Mouse (Mus musculus): Measurements from ENCODE around the gene Gm35315. TPM values are rescaled to one million over a fixed set of nuclear protein-coding genes. Genes with fewer than 3 reads are reported as not detected.

Gene Gm35315
- polyA plus RNA-seq (2012; ENCODE audit: low replicate concordance), result 0.06 TPM in 1 of 2 replicates, not detected in the other

GRCm38 (mm10) chr5:110094030-110094846 is at the start of gene Gm35315:
Gm35315 (minus strand) TSS chr5:110094420.

GRCm38 (mm10) chr5:110135293-110136086 is 41.3 kb upstream of the Gm35315 start, which contains the start of gene Chfr:
Chfr (plus strand) TSS chr5:110135842.

GRCm38 (mm10) chr5:110109991-110110441 is 15.8 kb upstream of the Gm35315 start, which contains the start of gene Zfp605:
Zfp605 (plus strand) TSS chr5:110110092.

GRCm38 (mm10) chr5:110107581-110108304 is 13.5 kb upstream of the Gm35315 start, which contains the start of gene Gtpbp6:
Gtpbp6 (minus strand) TSS chr5:110108197.

GRCm38 (mm10) chr5:110099656-110100580 is 5.7 kb upstream of the Gm35315 start, which contains the start of gene Plcxd1:
Plcxd1 (plus strand) TSS chr5:110099969.

GRCm38 (mm10) chr5:110072413-110072812 is 21.8 kb downstream of the Gm35315 start, which contains the start of gene Gm17655:
Gm17655 (minus strand) TSS chr5:110072513.

Other genes starting within 250 kb of the Gm35315 start
- 0.22 and 2.1 TPM in 2 replicates for gene Gm15446, start 171.0 kb downstream of the Gm35315 start, polyA plus RNA-seq (2012; ENCODE audit: low replicate concordance)
- 0.15 and 1.2 TPM in 2 replicates for gene Zfp932, start 97.9 kb downstream of the Gm35315 start, polyA plus RNA-seq (2012; ENCODE audit: low replicate concordance)
- 1.4 TPM in 1 of 2 replicates, not detected in the other for gene Gm17655, start 21.9 kb downstream of the Gm35315 start, polyA plus RNA-seq (2012; ENCODE audit: low replicate concordance)
- gene Plcxd1, start 5.5 kb upstream of the Gm35315 start, polyA plus RNA-seq (2012; ENCODE audit: low replicate concordance), result 0.48 and 0.76 TPM in 2 replicates
- gene Gtpbp6, start 13.8 kb upstream of the Gm35315 start, polyA plus RNA-seq (2012; ENCODE audit: low replicate concordance), result 79.6 and 179 TPM in 2 replicates
- 1.1 and 1.4 TPM in 2 replicates for gene Zfp605, start 15.7 kb upstream of the Gm35315 start, polyA plus RNA-seq (2012; ENCODE audit: low replicate concordance)
- gene Chfr, start 41.4 kb upstream of the Gm35315 start, polyA plus RNA-seq (2012; ENCODE audit: low replicate concordance), result 67.5 and 69.5 TPM in 2 replicates
- 2.5 and 4.5 TPM in 2 replicates for gene Golga3, start 82.3 kb upstream of the Gm35315 start, polyA plus RNA-seq (2012; ENCODE audit: low replicate concordance)
- 14.5 and 18.3 TPM in 2 replicates for gene Ankle2, start 136.6 kb upstream of the Gm35315 start, polyA plus RNA-seq (2012; ENCODE audit: low replicate concordance)
- 7.5 and 16.8 TPM in 2 replicates for gene Pgam5, start 175.5 kb upstream of the Gm35315 start, polyA plus RNA-seq (2012; ENCODE audit: low replicate concordance)
- gene Pxmp2, start 191.8 kb upstream of the Gm35315 start, polyA plus RNA-seq (2012; ENCODE audit: low replicate concordance), result 5.9 and 6.0 TPM in 2 replicates
- 3.8 and 7.2 TPM in 2 replicates for gene Pole, start 191.9 kb upstream of the Gm35315 start, polyA plus RNA-seq (2012; ENCODE audit: low replicate concordance)
- gene P2rx2, start 248.8 kb upstream of the Gm35315 start, polyA plus RNA-seq (2012; ENCODE audit: low replicate concordance), result not detected in 2 replicates

Data from hematopoietic multipotent progenitor cell, adult 10-12 weeks (in vitro differentiated cells).